Mouse (Mus musculus) limb, embryonic 11.5 days (tissue): ENCODE measurements at regions not wholly inside any gene's neighbourhood (a gene's known extent, or its start where the extent isn't known, plus 50 kb on each side); places are given as distances from the start of the nearest gene placed in this dataset.
"Not testable (repeated sequence)": the region's sequence is repeated elsewhere in the genome, so short reads cannot be mapped to it uniquely, and the experiment has no call there.

Experiments
- ATAC-seq: fragments of 200-750 bp; cut with Nextera tagmentation; 2 replicates; pipeline ENCODE4 v1.8.0; 2017; ENCODE audit warnings: low read depth; ENCODE audit not compliant: insufficient number of reproducible peaks, low FRiP score, low TSS enrichment
- DNase-seq: peaks from one replicate; pipeline ENCODE4 v3.0.0-alpha.2; 2015; ENCODE audit warnings: low spot score
- H3K27ac ChIP-seq: fragments of 300-500 bp; sonication (generic); replicated peaks from 2 replicates; pipeline ENCODE4 v1.5.1; 2014; ENCODE audit warnings: low read depth, mild to moderate bottlenecking, low read length
- H3K27me3 ChIP-seq: fragments of 300-500 bp; sonication (generic); 2 replicates; pipeline ENCODE4 v1.6.1; 2014; ENCODE audit warnings: mild to moderate bottlenecking, low read length, mixed read lengths; ENCODE audit not compliant: control insufficient read depth, insufficient read depth
- H3K36me3 ChIP-seq: fragments of 300-500 bp; sonication (generic); 2 replicates; pipeline ENCODE4 v1.6.1; 2014; ENCODE audit warnings: mild to moderate bottlenecking, low read length, moderate library complexity, mixed read lengths; ENCODE audit not compliant: control insufficient read depth, insufficient read depth
- H3K4me1 ChIP-seq: fragments of 300-500 bp; sonication (generic); 2 replicates; pipeline ENCODE4 v1.6.1; 2014; ENCODE audit warnings: low read length, mixed read lengths; ENCODE audit not compliant: control insufficient read depth, insufficient read depth
- H3K4me2 ChIP-seq: fragments of 300-500 bp; sonication (generic); 2 replicates; pipeline ENCODE4 v1.6.1; 2014; ENCODE audit warnings: low read depth, mild to moderate bottlenecking, moderate library complexity; ENCODE audit not compliant: severe bottlenecking
- H3K4me3 ChIP-seq: fragments of 300-500 bp; sonication (generic); 2 replicates; pipeline ENCODE4 v1.5.1; 2014; ENCODE audit warnings: low read depth, low read length
- H3K9ac ChIP-seq: fragments of 300-500 bp; sonication (generic); 2 replicates; pipeline ENCODE4 v1.6.1; 2014; ENCODE audit warnings: mild to moderate bottlenecking, low read length
- H3K9me3 ChIP-seq: fragments of 300-500 bp; sonication (generic); 2 replicates; pipeline ENCODE4 v1.6.1; 2016; ENCODE audit warnings: low read length; ENCODE audit not compliant: control insufficient read depth
- WGBS: fragments of 180-500 bp; shearing (Covaris S2); extraction: QIAGEN DNeasy Blood & Tissue Kit; methylation state at CpG from one replicate; pipeline ENCODE4 v1.1.7; 2014; 5-methylcytosine and 5-hydroxymethylcytosine counted together

DNA sequence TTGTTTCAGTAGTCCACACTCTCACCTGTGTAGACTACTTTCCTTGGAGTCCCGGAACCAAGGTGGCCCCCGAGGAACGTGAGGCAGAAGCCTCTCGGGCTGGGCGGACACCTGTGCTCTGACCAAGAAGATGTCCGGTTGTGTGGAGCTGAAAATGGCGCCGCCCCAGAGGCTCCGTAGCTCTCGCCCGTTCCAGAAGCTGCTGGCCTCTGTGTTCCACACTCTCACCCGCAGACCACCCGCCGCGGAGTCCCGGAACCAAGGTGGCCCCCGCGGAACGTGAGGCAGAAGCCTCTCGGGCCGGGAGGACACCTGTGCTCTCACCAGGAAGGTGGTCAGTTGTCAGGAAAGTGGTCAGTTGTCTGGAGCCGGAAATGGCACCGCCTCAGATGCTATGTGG lies 213.3 kb downstream of the Basp1 start:
- not testable (repeated sequence) for H3K27me3 ChIP-seq, H3K4me3 ChIP-seq, DNase-seq, H3K9me3 ChIP-seq, H3K27ac ChIP-seq, ATAC-seq, H3K4me1 ChIP-seq, H3K36me3 ChIP-seq, H3K4me2 ChIP-seq, H3K9ac ChIP-seq
- WGBS, result 89% methylated on average over 21 of the region's 23 CpGs

DNA sequence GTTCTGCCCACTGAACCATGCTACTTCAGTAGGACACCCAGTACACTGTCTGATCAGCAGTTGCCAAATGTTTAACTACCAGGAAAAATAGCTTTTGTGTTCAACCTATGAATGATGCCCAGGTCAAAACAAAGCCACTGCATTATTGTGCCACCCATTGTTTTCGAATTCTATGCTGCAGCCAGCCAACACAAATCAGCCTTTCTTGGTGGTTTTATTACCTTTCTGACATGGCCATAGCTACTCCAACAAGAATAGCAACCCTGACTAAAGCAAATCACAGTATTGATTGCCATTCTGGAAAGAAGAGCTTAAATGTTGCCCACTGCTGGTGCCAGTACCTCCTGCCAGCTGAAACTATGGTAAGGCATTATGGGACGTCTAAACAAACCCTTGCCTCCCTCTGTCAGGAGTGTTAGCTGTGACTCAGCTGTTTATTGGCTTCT lies 225.7 kb downstream of the Basp1 start:
- DNase-seq (no peak), ATAC-seq (no peak)
- H3K9me3 ChIP-seq, result no peaks in the 10 kb centered on the region

DNA sequence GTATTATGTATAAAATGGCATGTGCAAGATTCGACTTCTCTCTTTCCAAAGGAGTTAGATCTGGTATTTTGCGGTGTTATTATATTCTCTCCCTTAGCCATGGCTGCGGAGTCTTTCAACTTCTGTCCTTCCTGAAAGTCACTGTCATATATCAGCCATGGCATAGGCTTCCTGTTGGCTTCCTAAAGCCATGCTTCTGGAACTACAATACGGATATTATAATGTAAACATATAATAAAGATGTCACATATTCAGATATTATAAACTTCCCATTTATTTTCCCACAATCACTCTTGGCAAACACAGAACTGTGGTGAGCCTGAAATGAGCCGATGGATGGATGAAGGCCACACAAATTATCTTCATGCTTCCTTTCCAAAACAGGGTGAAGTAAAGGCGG lies 240.8 kb downstream of the Basp1 start:
- Histone ChIP-seq H3K4me2 (no peak overlapping the region), H3K9me3 (no peaks in the 10 kb centered on the region), H3K36me3 (no peaks in the 10 kb centered on the region), H3K27ac (no peak overlapping the region), H3K4me1 (no peaks in the 10 kb centered on the region), H3K9ac (no peak overlapping the region), H3K4me3 (no peak overlapping the region), H3K27me3 (no peaks in the 10 kb centered on the region)
- ATAC-seq (no peak), DNase-seq (no peak)
- WGBS, result 93% methylated on average over 6 of the region's 6 CpGs

More for the DNA sequence above, 225.7 kb downstream of the Basp1 start:
- WGBS, result 69% methylated on average over 2 of the region's 2 CpGs
- H3K4me1 ChIP-seq, result no peaks in the 10 kb centered on the region
- H3K4me3 ChIP-seq, result no peak overlapping the region
- no peak overlapping the region for H3K9ac ChIP-seq
- no peaks in the 10 kb centered on the region for H3K36me3 ChIP-seq
- no peak overlapping the region for H3K4me2 ChIP-seq
- no peak overlapping the region for H3K27ac ChIP-seq
- H3K27me3 ChIP-seq, result no peaks in the 10 kb centered on the region

DNA sequence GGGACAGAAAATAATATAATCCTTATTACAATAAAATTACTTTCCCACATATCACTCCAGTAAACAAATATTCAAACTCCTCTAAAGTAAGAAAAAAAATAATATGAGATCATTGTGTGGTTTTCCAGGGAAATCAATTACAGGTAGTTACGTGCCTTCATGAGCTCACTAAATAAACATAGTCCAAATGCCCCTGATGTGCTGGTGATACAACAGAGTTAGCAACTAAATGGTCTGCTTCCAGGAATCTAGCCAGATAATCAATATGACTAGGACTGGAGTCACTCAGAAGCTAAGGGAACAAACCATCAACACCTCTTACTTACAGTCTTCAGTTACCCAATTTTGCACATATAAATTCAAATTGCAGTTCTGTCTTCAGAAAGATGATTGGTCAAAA lies 267.2 kb downstream of the Basp1 start:
- no peaks in the 10 kb centered on the region for H3K9me3 ChIP-seq
- ATAC-seq, result no peak
- WGBS, result 87% methylated on average over 1 of the region's 1 CpGs

DNA sequence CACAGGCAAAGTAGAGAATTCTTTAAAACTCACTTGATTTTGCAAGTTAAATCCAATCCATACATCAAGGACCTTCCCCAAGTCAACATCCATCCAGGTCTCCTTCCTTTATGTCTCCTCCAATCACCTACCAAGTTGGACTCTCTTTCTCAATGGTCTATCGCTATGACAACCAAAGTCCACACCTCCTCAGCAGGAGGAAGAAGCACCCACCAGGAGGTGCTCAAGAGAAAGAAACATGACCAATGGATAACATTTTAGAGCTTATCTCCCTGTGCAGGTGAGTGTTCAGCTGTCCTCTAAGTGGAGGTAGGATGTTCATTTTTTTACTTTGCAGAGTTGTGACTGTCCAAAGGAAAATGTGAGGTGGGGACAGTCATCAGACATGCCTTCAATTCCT lies 269.3 kb downstream of the Basp1 start:
- Histone ChIP-seq H3K9ac (no peak overlapping the region), H3K36me3 (no peaks in the 10 kb centered on the region), H3K27me3 (no peaks in the 10 kb centered on the region), H3K9me3 (no peaks in the 10 kb centered on the region), H3K4me2 (no peak overlapping the region), H3K4me3 (no peak overlapping the region), H3K27ac (no peak overlapping the region), H3K4me1 (no peaks in the 10 kb centered on the region)
- DNase-seq, result no peak
- WGBS, result 80% methylated on average over 1 of the region's 1 CpGs
- no peak for ATAC-seq

More for the DNA sequence above, 267.2 kb downstream of the Basp1 start:
- Histone ChIP-seq H3K4me2 (no peak overlapping the region), H3K9ac (no peak overlapping the region), H3K4me1 (no peaks in the 10 kb centered on the region), H3K4me3 (no peak overlapping the region), H3K36me3 (no peaks in the 10 kb centered on the region), H3K27ac (no peak overlapping the region), H3K27me3 (no peaks in the 10 kb centered on the region)
- no peak for DNase-seq

DNA sequence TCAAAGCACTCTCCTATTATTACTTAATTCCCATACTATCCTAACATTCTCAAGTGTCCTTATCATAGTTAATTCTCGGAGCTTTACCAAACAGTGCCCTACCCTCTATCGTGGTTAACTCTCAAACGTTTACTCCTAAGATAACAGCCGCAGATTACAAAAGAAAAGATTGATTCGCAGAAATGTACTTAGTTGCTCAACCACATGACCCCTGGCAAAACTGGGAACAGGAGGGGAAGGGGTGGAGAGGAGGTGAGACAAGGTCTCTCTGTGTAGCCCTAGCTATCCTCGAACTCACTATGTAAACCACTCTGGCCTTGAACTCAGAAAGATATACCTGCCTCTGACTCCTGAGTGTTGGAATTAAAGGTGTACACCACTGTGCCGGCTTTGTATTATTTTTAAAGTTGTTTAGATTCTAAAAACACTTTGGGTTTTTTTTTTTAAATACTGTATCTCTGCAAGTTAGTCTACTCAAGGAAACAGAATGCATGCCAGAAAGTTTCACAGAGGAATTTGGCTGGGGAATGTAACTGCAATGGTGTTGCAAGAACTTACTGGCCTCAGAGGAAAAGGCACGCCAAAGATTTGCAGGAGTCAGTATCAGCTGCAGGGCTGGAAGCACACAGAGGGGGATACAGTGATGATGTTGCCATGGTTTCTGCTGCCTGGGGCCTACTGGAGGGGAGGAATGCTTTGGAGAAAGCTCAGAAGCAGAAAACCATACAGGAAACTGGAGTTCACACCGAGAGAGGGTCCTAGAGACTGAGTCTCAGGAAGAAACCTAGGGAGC lies 273.0 kb downstream of the Basp1 start:
- Histone ChIP-seq H3K4me3 (no peak overlapping the region), H3K4me1 (no peaks in the 10 kb centered on the region), H3K27me3 (no peaks in the 10 kb centered on the region), H3K36me3 (no peaks in the 10 kb centered on the region), H3K9ac (no peak overlapping the region), H3K4me2 (no peak overlapping the region), H3K9me3 (no peaks in the 10 kb centered on the region), H3K27ac (no peak overlapping the region)
- DNase-seq (peak; percentile 41), ATAC-seq (peak; percentile 62; the same call in 1 of the 2 replicates)
- WGBS, result 81% methylated on average over 9 of the region's 9 CpGs

DNA sequence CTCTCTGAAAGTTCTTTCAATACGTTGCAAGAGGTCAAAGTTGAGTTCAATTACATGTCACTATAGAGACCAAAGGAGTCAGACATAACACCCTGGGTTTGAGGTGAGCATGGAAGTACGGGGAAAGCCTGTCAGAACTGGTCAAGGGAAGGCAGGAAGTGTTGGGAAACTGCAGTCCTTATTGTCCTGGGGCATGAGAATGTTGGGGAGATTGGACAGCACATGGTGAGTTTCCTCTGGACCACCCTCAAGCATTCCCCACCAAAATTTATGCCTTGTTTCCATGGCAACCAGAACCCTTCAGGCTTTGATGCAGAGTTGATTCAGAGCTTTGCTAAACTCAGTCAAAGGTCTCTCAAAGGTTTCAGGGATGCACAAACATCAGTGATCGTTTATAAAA lies 276.5 kb downstream of the Basp1 start:
- no peak overlapping the region for H3K9ac ChIP-seq
- H3K4me1 ChIP-seq, result no peaks in the 10 kb centered on the region
- 26% methylated on average over 3 of the region's 3 CpGs for WGBS
- H3K4me2 ChIP-seq, result no peak overlapping the region
- DNase-seq, result no peak
- H3K27ac ChIP-seq, result no peak overlapping the region
- H3K36me3 ChIP-seq, result no peaks in the 10 kb centered on the region
- no peak for ATAC-seq
- no peak overlapping the region for H3K4me3 ChIP-seq
- H3K27me3 ChIP-seq, result no peaks in the 10 kb centered on the region
- no peaks in the 10 kb centered on the region for H3K9me3 ChIP-seq

DNA sequence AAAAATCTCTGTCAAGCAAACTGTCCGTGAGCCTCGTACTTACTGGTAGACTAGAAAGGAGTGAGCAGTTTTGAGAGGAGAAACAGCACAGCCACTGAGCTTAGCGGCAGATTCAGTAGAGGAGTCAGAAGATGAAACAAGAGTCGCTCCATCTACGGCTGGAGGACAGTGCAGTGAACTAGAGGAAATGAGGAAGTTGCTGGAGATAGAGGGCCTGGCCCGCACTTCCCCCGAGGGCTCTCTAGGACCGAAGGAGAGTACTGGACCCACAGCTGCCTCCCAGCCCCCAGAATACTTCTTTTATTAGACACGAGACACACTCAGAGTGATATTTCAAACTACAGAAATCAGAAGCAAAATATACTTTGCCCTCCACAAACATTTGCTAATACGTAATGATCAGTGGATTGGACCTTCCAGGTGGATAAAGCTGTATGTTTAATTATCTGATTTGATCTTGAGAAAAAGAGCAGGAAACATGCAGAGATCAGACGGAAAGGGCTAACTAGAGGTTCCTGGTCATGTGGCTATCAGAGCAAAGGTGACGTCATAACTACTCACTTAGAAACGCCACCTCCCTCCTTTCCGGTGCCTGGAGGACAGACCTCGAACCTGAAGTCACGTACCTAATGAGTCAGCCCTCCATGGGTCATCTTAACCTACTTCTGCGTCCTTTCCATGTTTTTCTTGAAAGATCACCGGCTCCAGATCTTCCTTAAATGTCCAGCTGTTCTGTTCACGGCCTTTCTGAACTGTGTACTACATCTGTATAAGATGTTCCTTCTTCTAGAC lies 277.9 kb downstream of the Basp1 start:
- Histone ChIP-seq H3K27ac (no peak overlapping the region), H3K4me3 (no peak overlapping the region), H3K9me3 (no peaks in the 10 kb centered on the region), H3K4me2 (no peak overlapping the region), H3K27me3 (no peaks in the 10 kb centered on the region), H3K4me1 (no peaks in the 10 kb centered on the region), H3K36me3 (no peaks in the 10 kb centered on the region), H3K9ac (no peak overlapping the region)
- DNase-seq, result no peak
- ATAC-seq, result no peak
- 82% methylated on average over 19 of the region's 19 CpGs for WGBS
